Mouse (Mus musculus) midbrain, embryonic 11.5 days (tissue): ENCODE data around the gene Rplp2. TPM values are rescaled to one million over a fixed set of nuclear protein-coding genes. Genes with fewer than 3 reads are reported as not detected.
"Not testable (repeated sequence)": the region's sequence is repeated elsewhere in the genome, so short reads cannot be mapped to it uniquely, and the experiment has no call there.

Experiments used
- ATAC-seq: fragments of 200-750 bp; cut with Nextera tagmentation; 2 replicates; pipeline ENCODE4 v1.8.0; 2017; ENCODE audit warnings: moderate TSS enrichment, moderate library complexity; ENCODE audit not compliant: low FRiP score
- DNase-seq: peaks from one replicate; pipeline ENCODE4 v3.0.0; 2015; ENCODE audit warnings: low spot score; ENCODE audit errors: missing footprints
- H3K27ac ChIP-seq: fragments of 300-500 bp; sonication (generic); 2 replicates; pipeline ENCODE4 v1.5.1; 2014; ENCODE audit warnings: low read depth, low read length
- H3K27me3 ChIP-seq: fragments of 300-500 bp; sonication (generic); 2 replicates; pipeline ENCODE4 v1.6.1; 2014; ENCODE audit warnings: mild to moderate bottlenecking, low read length, moderate library complexity, mixed read lengths; ENCODE audit not compliant: control insufficient read depth, insufficient read depth
- H3K36me3 ChIP-seq: fragments of 300-500 bp; sonication (generic); 2 replicates; pipeline ENCODE4 v1.6.1; 2014; ENCODE audit warnings: mild to moderate bottlenecking, low read length, moderate library complexity, mixed read lengths; ENCODE audit not compliant: control insufficient read depth, insufficient read depth
- H3K4me1 ChIP-seq: fragments of 300-500 bp; sonication (generic); 2 replicates; pipeline ENCODE4 v1.6.1; 2014; ENCODE audit warnings: low read length; ENCODE audit not compliant: control insufficient read depth, insufficient read depth
- H3K4me2 ChIP-seq: fragments of 300-500 bp; sonication (generic); 2 replicates; pipeline ENCODE4 v1.6.1; 2014; ENCODE audit warnings: mild to moderate bottlenecking, moderate library complexity
- H3K4me3 ChIP-seq: fragments of 300-500 bp; sonication (generic); 2 replicates; pipeline ENCODE4 v1.5.1; 2014; ENCODE audit warnings: low read depth, low read length
- H3K9ac ChIP-seq: fragments of 300-500 bp; sonication (generic); 2 replicates; pipeline ENCODE4 v1.6.1; 2014; ENCODE audit warnings: low read length
- H3K9me3 ChIP-seq: fragments of 300-500 bp; sonication (generic); 2 replicates; pipeline ENCODE4 v1.6.1; 2016; ENCODE audit warnings: low read length; ENCODE audit not compliant: control insufficient read depth
- WGBS: fragments of 180-500 bp; shearing (Covaris S2); extraction: QIAGEN DNeasy Blood & Tissue Kit; methylation state at CpG from one replicate; pipeline ENCODE4 v1.1.7; 2014; 5-methylcytosine and 5-hydroxymethylcytosine counted together
- polyA plus RNA-seq: library from polyadenylated mRNA; unstranded; fragments of >200 nt; fragmentation: Nextera tagmentation; extraction: Ambion mirVana; gene quantifications from 2 replicates; pipeline ENCODE4 v1.2.1, GENCODE M21; 2014

The Rplp2 gene
- polyA plus RNA-seq, 1 experiment from 2014 or later = 959 TPM

DNA sequence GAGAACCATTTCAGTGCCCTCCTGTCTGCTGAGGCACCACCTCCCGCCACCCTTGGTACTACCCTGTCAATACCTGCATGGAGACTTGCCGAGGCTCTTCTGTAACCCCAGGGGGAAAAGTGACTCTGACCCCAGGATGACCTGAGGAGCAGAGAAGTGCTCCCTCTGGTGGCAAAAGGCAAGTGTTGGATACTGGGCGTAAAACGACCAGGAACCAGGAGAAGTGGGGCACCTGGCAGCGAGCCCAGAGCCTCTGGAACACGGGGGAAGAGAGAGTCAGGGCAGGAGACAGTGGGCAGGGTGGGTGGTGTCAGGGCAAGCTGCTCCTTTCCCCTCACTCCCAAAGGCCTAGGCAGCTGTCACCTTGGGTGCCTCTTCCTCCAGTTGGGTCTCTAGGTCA, 6.6 kb upstream of the Rplp2 start:
- Histone ChIP-seq H3K4me3 (no peak overlapping the region), H3K36me3 (0 out of 2 replicates have a peak, but pooled peaks cover 2% of the 10 kb centered on the region), H3K9ac (no peak overlapping the region), H3K27ac (no peak overlapping the region), H3K4me2 (no peak overlapping the region), H3K9me3 (no peaks in the 10 kb centered on the region), H3K4me1 (peaks cover 24% of the 10 kb centered on the region), H3K27me3 (no peaks in the 10 kb centered on the region)
- WGBS = 34% methylated on average over 6 of the region's 6 CpGs
- DNase-seq (peak; percentile 90), ATAC-seq (no peak)

- Histone ChIP-seq H3K36me3 (0 out of 2 replicates have a peak, but pooled peaks cover 2% of the 10 kb centered on the region), H3K9me3 (no peaks in the 10 kb centered on the region), H3K27me3 (no peaks in the 10 kb centered on the region), H3K4me1 (peaks cover 18% of the 10 kb centered on the region), H3K4me3 (no peak overlapping the region), H3K27ac (no peak overlapping the region), H3K4me2 (no peak overlapping the region), H3K9ac (no peak overlapping the region)
- ATAC-seq (no peak), DNase-seq (peak; percentile 69)
- 94% methylated on average over 9 of the region's 9 CpGs for WGBS
These were observed 5.7 kb upstream of the Rplp2 start for GRCm38 (mm10) chr7:141441460-141441859.

DNA sequence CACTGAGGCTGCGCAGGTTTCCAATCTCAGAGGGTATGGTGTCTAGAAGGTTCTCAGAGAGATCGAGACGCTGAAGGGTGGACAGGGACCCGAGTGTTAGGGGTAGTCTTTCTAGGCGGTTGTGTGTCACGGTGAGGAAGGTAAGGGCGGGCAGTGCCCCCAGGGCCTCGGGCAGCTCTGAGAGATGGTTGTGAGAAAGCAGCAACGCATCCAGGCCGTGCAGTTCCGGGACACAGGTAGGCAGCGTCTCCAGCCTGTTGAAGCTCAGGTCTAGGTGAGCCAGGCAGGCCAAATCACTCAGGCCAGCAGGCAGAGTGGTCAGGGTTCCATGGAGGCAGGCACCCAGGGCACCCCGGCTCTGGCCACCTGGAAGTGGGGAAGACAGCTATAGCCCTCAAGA, 5.0 kb upstream of the Rplp2 start:
- H3K4me1 ChIP-seq = peaks cover 11% of the 10 kb centered on the region
- H3K4me3 ChIP-seq = no peak overlapping the region
- H3K9ac ChIP-seq = peak overlapping the region; percentile 70
- ATAC-seq (no peak), DNase-seq (peak; percentile 44)
- no peak overlapping the region for H3K27ac ChIP-seq
- peak overlapping the region; percentile 77 for H3K4me2 ChIP-seq
- WGBS = 92% methylated on average over 13 of the region's 13 CpGs
- 0 out of 2 replicates have a peak, but pooled peaks cover 2% of the 10 kb centered on the region for H3K36me3 ChIP-seq
- no peaks in the 10 kb centered on the region for H3K27me3 ChIP-seq
- no peaks in the 10 kb centered on the region for H3K9me3 ChIP-seq

GRCm38 (mm10) chr7:141443081-141443821, 3.9 kb upstream of the Rplp2 start:
- peaks cover 14% of the 10 kb centered on the region for H3K4me1 ChIP-seq
- ATAC-seq (no peak; the same call in 1 of the 2 replicates), DNase-seq (peak; percentile 93)
- H3K36me3 ChIP-seq = 0 out of 2 replicates have a peak, but pooled peaks cover 2% of the 10 kb centered on the region
- H3K27me3 ChIP-seq = no peaks in the 10 kb centered on the region
- peak overlapping the region; percentile 70 for H3K9ac ChIP-seq
- no peaks in the 10 kb centered on the region for H3K9me3 ChIP-seq
- H3K4me3 ChIP-seq = peak overlapping the region; percentile 43
- WGBS = 23% methylated on average over 12 of the region's 12 CpGs
- H3K4me2 ChIP-seq = peak overlapping the region; percentile 77
- H3K27ac ChIP-seq = no peak overlapping the region

DNA sequence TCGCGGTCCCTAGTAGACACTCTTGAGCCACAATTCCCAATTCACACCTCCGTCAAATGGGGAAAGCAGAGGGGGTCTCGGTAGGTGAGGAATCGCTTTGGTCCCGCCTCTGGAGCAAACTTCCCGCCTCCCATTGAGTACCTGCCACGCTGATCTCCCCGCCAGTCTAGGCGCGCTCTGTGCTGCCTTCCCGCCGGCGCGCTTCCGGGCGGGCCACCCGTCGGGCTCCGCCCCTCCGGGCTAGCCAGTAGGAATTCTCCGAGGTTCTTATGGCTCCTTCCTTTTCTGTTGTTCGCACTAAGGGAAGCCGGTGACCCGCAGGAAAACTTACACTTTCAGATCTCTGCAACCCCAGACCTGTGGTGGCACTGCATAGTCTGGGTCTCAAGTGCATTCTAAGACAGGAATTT, 3.3 kb upstream of the Rplp2 start, which contains the start of gene Pidd1:
Pidd1 (minus strand) TSS at position 198 of the 410 bp plus-strand sequence.
- Histone ChIP-seq H3K27ac (no peak within 1 kb of the TSS), H3K27me3 (no peaks in the 10 kb centered on the region), H3K4me2 (peak within 1 kb of the TSS; percentile 77), H3K4me1 (peaks cover 19% of the 10 kb centered on the region), H3K36me3 (peaks cover 5% of the 10 kb centered on the region; the same call in 1 of the 2 replicates), H3K9ac (peak within 1 kb of the TSS; percentile 70), H3K9me3 (no peaks in the 10 kb centered on the region), H3K4me3 (peak within 1 kb of the TSS; percentile 43)
- peak; percentile 94 for DNase-seq
- peak; percentile 12; the same call in 1 of the 2 replicates for ATAC-seq
- WGBS = 1% methylated on average over 25 of the region's 25 CpGs

- not testable (repeated sequence) for H3K9me3 ChIP-seq, H3K27me3 ChIP-seq, H3K27ac ChIP-seq, ATAC-seq, H3K9ac ChIP-seq, H3K4me3 ChIP-seq, DNase-seq, H3K4me2 ChIP-seq
- H3K36me3 ChIP-seq = peaks cover 14% of the 10 kb centered on the region
- H3K4me1 ChIP-seq = peaks cover 22% of the 10 kb centered on the region
- WGBS = 92% methylated on average over 3 of the region's 3 CpGs
These were observed 796 bp upstream of the Rplp2 start for GRCm38 (mm10) chr7:141446374-141446773.

- Histone ChIP-seq H3K27ac (no peak overlapping the region), H3K4me3 (no peak overlapping the region), H3K4me2 (no peak overlapping the region), H3K9me3 (no peaks in the 10 kb centered on the region), H3K9ac (no peak overlapping the region), H3K27me3 (0 out of 2 replicates have a peak, but pooled peaks cover 2% of the 10 kb centered on the region), H3K4me1 (peaks cover 19% of the 10 kb centered on the region), H3K36me3 (peaks cover 14% of the 10 kb centered on the region)
- ATAC-seq (no peak), DNase-seq (no peak)
These were observed 4.8 kb downstream of the Rplp2 start for GRCm38 (mm10) chr7:141451928-141452327.

GRCm38 (mm10) chr7:141453636-141454035, 6.5 kb downstream of the Rplp2 start:
- H3K4me3 ChIP-seq = no peak overlapping the region
- H3K9ac ChIP-seq = no peak overlapping the region
- H3K36me3 ChIP-seq = peaks cover 12% of the 10 kb centered on the region
- no peak for DNase-seq
- no peak overlapping the region for H3K4me2 ChIP-seq
- H3K9me3 ChIP-seq = no peaks in the 10 kb centered on the region
- 0 out of 2 replicates have a peak, but pooled peaks cover 2% of the 10 kb centered on the region for H3K27me3 ChIP-seq
- H3K4me1 ChIP-seq = peaks cover 12% of the 10 kb centered on the region
- ATAC-seq = no peak
- 82% methylated on average over 2 of the region's 2 CpGs for WGBS
- no peak overlapping the region for H3K27ac ChIP-seq

DNA sequence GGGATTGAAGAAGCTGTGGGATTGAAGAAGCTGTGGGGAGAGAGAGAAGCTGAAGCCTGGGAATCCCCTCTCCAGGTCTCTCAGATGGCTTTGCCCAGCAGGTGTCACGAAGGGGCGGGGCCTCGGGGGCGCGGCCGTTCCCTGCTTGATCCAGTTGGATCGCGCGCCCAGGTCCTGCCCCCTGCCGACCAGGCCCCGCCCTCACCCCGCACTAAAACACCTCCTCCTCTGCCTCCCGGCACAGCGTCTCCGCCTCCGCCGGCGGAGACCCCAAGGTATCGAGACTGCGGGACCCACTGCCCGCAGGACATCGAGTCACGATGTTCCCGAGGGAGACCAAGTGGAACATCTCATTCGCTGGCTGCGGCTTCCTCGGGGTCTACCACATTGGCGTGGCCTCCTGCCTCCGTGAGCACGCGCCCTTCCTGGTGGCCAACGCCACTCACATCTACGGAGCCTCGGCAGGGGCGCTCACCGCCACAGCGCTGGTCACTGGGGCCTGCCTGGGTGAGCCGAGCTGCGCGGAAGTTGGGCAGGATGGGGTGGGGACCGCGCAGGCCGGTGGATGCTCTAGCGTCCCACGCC, 7.9 kb downstream of the Rplp2 start, which contains the start of gene Pnpla2:
Pnpla2 (plus strand) TSS at position 232 of the 585 bp plus-strand sequence.
- H3K27ac ChIP-seq = no peak within 1 kb of the TSS
- peaks cover 6% of the 10 kb centered on the region for H3K36me3 ChIP-seq
- H3K4me2 ChIP-seq = peak within 1 kb of the TSS; percentile 98
- peaks cover 8% of the 10 kb centered on the region for H3K4me1 ChIP-seq
- WGBS = under 1% methylated on average over 45 of the region's 45 CpGs
- DNase-seq (peak; percentile 98), ATAC-seq (peak; percentile 80)
- H3K4me3 ChIP-seq = peak within 1 kb of the TSS; percentile 62
- H3K27me3 ChIP-seq = peaks cover 3% of the 10 kb centered on the region
- H3K9ac ChIP-seq = peak within 1 kb of the TSS; percentile 76
- no peaks in the 10 kb centered on the region for H3K9me3 ChIP-seq
